Mouse (Mus musculus) CD8-positive naive resting alpha-beta T cell, adult 2 months (primary cell): ENCODE results near the gene Klhl34.

Experiments
- DNase-seq, 2 experiments: peaks; one replicate each; pipeline ENCODE4 v3.0.0; 2022; ENCODE audit warnings: low read depth in 2 of 2, low spot score in 2 of 2

Gene Klhl34

GRCm38 (mm10) chrX:157818207-157818920 lies at the start of gene Klhl34:
TSS of gene Klhl34 (plus strand) at chrX:157818435.
- DNase-seq: no peak

DNA sequence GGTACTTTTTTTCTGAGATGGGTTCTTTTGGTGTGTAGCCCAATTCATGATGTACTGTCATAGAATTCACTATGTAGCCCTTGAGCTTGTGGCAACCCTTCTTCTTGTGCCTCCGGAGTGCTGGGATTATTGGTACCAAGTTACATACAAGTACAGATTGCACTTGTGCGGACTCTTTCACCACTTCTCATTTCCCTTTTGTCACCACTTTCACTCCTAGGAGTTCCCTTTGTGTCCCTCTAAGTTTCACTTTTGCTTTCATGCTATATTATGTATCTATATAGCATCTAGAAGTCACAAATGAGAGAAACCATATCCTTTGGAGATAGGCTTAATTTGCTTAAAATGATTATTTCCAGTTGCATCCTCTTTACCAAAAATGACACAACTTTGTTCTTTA lies 16.6 kb upstream of the Klhl34 start:
- no peak for DNase-seq

- DNase-seq: no peak
These were observed 8.5 kb upstream of the Klhl34 start for GRCm38 (mm10) chrX:157809721-157810120.

GRCm38 (mm10) chrX:157817571-157818206 lies 546 bp upstream of the Klhl34 start:
- DNase-seq: no peak

DNA sequence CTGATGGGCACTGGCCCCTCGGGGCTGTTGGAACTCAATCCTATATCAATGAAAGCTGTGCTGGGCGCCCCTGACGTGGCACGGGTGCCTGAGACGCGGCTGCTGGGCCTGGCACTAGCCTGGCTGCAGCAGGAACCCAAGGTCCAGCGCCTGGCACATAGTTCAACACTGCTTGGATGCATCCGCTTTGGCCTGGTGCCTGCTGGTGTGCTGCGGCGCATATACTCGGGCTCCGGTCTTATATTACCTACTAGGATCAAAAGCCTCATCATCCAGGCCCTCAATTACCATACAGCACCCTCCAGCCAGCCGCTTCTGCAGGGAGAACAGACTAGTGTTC lies 656 bp downstream of the Klhl34 start:
- no peak for DNase-seq

DNA sequence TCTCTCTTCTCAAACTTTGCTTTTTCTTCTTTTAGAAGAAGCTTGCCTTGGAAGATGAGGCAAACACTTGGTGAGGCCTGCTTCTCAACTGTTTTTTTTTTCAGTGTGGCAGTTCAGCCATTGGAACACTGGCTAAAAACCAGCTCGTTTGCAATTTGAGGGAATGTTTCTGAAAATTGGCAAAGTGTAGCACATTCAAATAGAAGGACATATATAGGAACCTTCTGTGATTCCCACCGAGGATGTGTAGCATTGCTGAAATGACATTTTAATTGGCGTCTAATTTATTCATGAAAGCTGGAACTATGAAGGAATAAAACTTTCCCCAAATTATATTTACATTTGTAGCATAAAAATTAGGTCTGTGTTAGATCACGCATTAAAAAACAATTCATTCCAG lies 11.7 kb downstream of the Klhl34 start:
- DNase-seq: no peak
